Mouse (Mus musculus) liver, adult 2 months (tissue): ENCODE results near the gene Rgs8. TPM values are rescaled to one million over a fixed set of nuclear protein-coding genes. Genes with fewer than 3 reads are reported as not detected.
A peak's percentile ranks its signal among the peaks of the same experiment; 100 is the strongest.

Experiments
- DNase-seq: peaks from one replicate; pipeline ENCODE4 v3.0.0-alpha.2; 2011; ENCODE audit warnings: low read depth, low spot score; ENCODE audit errors: extremely low read depth
- H3K27ac ChIP-seq: fragments of 200-500 bp; replicated peaks from 2 replicates; pipeline ENCODE4 v1.5.1; 2012; ENCODE audit warnings: low read depth, mild to moderate bottlenecking, control low read depth, inconsistent platforms, low read length; ENCODE audit not compliant: insufficient read depth
- H3K27me3 ChIP-seq: fragments of 200-500 bp; 2 replicates; pipeline ENCODE4 v1.6.1; 2012; ENCODE audit warnings: mild to moderate bottlenecking, moderate library complexity, low read length, inconsistent platforms; ENCODE audit not compliant: control insufficient read depth, insufficient read depth
- H3K36me3 ChIP-seq: fragments of 200-500 bp; 2 replicates; pipeline ENCODE4 v1.6.1; 2012; ENCODE audit warnings: low read length, inconsistent platforms; ENCODE audit not compliant: control insufficient read depth, insufficient read depth
- H3K4me1 ChIP-seq: fragments of 200-500 bp; 2 replicates; pipeline ENCODE4 v1.6.1; 2011; ENCODE audit warnings: low read length; ENCODE audit not compliant: control insufficient read depth, insufficient read depth
- H3K4me3 ChIP-seq: fragments of 200-500 bp; 2 replicates; pipeline ENCODE4 v1.5.1; 2011; ENCODE audit warnings: low read depth, mild to moderate bottlenecking, control low read depth, low read length, moderate library complexity; ENCODE audit not compliant: insufficient read depth
- H3K79me2 ChIP-seq: fragments of 200-500 bp; 2 replicates; pipeline ENCODE4 v1.6.1; 2012; ENCODE audit warnings: inconsistent platforms, mild to moderate bottlenecking, low read length, moderate library complexity; ENCODE audit not compliant: control insufficient read depth, insufficient read depth
- H3K9ac ChIP-seq: fragments of 200-500 bp; 2 replicates; pipeline ENCODE4 v1.6.1; 2012; ENCODE audit warnings: low read depth, mild to moderate bottlenecking, control low read depth, inconsistent platforms, low read length
- CTCF ChIP-seq: fragments of 200-500 bp; IDR thresholded peaks from 2 replicates; pipeline ENCODE4 v1.5.1; 2011; ENCODE audit warnings: low read depth, low read length, control low read depth
- POLR2A ChIP-seq: fragments of 200-500 bp; IDR thresholded peaks from 2 replicates; pipeline ENCODE4 v1.6.1; 2011; ENCODE audit warnings: low read length, control low read depth; ENCODE audit not compliant: insufficient read depth; ENCODE audit errors: extremely low read depth
- WGBS: fragments of 180-500 bp; shearing (Covaris S2); methylation state at CpG from one replicate; pipeline ENCODE4 v1.1.7; 2018; 5-methylcytosine and 5-hydroxymethylcytosine counted together
- polyA plus RNA-seq: library from polyadenylated mRNA; depleted of rRNA; stranded (reverse); fragments of >200 nt; gene quantifications from 2 replicates; pipeline ENCODE4 v1.2.3, GENCODE M21; 2012
- total RNA-seq: library from RNA; depleted of rRNA; stranded (reverse); fragments of >200 nt; gene quantifications from 2 replicates; pipeline ENCODE4 v1.2.3, GENCODE M21; 2014

Gene Rgs8
- total and polyA plus RNA-seq, 2 experiments = 0.09 TPM; not detected in 1

- Histone ChIP-seq H3K27ac (no peak overlapping the region), H3K4me3 (no peak overlapping the region), H3K79me2 (no peaks in the 10 kb centered on the region), H3K4me1 (peaks cover 4% of the 10 kb centered on the region), H3K27me3 (no peaks in the 10 kb centered on the region), H3K9ac (no peak overlapping the region), H3K36me3 (peaks cover 3% of the 10 kb centered on the region; the same call in 1 of the 2 replicates)
- 81% methylated on average over 9 of the region's 9 CpGs for WGBS
- DNase-seq = no peak
- no peak for TF ChIP-seq CTCF
- no peak for TF ChIP-seq POLR2A
Observed at GRCm38 (mm10) chr1:153737101-153738085, 84.6 kb downstream of the Rgs8 start.

- no peaks in the 10 kb centered on the region for H3K79me2 ChIP-seq
- H3K27me3 ChIP-seq = no peaks in the 10 kb centered on the region
- peak overlapping the region; percentile 50; the same call in 1 of the 2 replicates for H3K9ac ChIP-seq
- H3K4me1 ChIP-seq = peaks cover 13% of the 10 kb centered on the region
- H3K36me3 ChIP-seq = peaks cover 11% of the 10 kb centered on the region; the same call in 1 of the 2 replicates
- H3K27ac ChIP-seq = 0 out of 2 replicates have a peak overlapping the region, but pooled peaks have one; percentile 37
- TF ChIP-seq POLR2A (no peak), CTCF (no peak)
- peak overlapping the region; percentile 17; the same call in 1 of the 2 replicates for H3K4me3 ChIP-seq
- peak; percentile 49 for DNase-seq
- 18% methylated on average over 13 of the region's 13 CpGs for WGBS
Observed at GRCm38 (mm10) chr1:153739437-153740015, 86.7 kb downstream of the Rgs8 start.

GRCm38 (mm10) chr1:153740145-153740544 lies 87.3 kb downstream of the Rgs8 start, which contains the start of gene Rgs16:
Gene Rgs16, plus strand, starts transcription at chr1:153740349.
- DNase-seq = peak; percentile 65
- Histone ChIP-seq H3K4me1 (peaks cover 13% of the 10 kb centered on the region), H3K27me3 (no peaks in the 10 kb centered on the region), H3K79me2 (no peaks in the 10 kb centered on the region), H3K27ac (peak within 1 kb of the TSS; percentile 83), H3K9ac (peak within 1 kb of the TSS; percentile 89), H3K36me3 (peaks cover 11% of the 10 kb centered on the region; the same call in 1 of the 2 replicates), H3K4me3 (peak within 1 kb of the TSS; percentile 81)
- TF ChIP-seq CTCF (no peak), POLR2A (peak; percentile 99)
- under 1% methylated on average over 28 of the region's 28 CpGs for WGBS

- H3K4me3 ChIP-seq = peak overlapping the region; percentile 81
- H3K4me1 ChIP-seq = peaks cover 13% of the 10 kb centered on the region
- no peaks in the 10 kb centered on the region for H3K79me2 ChIP-seq
- 32% methylated on average over 12 of the region's 12 CpGs for WGBS
- peaks cover 11% of the 10 kb centered on the region; the same call in 1 of the 2 replicates for H3K36me3 ChIP-seq
- DNase-seq = no peak
- H3K27me3 ChIP-seq = no peaks in the 10 kb centered on the region
- TF ChIP-seq POLR2A = no peak
- H3K9ac ChIP-seq = peak overlapping the region; percentile 89
- peak overlapping the region; percentile 83 for H3K27ac ChIP-seq
Observed at GRCm38 (mm10) chr1:153740775-153741400, 88.1 kb downstream of the Rgs8 start.

GRCm38 (mm10) chr1:153741551-153742316 lies 88.9 kb downstream of the Rgs8 start:
- H3K27me3 ChIP-seq = no peaks in the 10 kb centered on the region
- H3K4me3 ChIP-seq = peak overlapping the region; percentile 81
- peaks cover 13% of the 10 kb centered on the region for H3K4me1 ChIP-seq
- H3K27ac ChIP-seq = peak overlapping the region; percentile 50
- 41% methylated on average over 18 of the region's 18 CpGs for WGBS
- TF ChIP-seq CTCF (no peak), POLR2A (no peak)
- H3K9ac ChIP-seq = peak overlapping the region; percentile 66
- H3K79me2 ChIP-seq = no peaks in the 10 kb centered on the region
- peak; percentile 28 for DNase-seq
- H3K36me3 ChIP-seq = peaks cover 11% of the 10 kb centered on the region; the same call in 1 of the 2 replicates
